Mouse (Mus musculus): ENCODE measurements at regions not wholly inside any gene's neighbourhood (a gene's known extent, or its start where the extent isn't known, plus 50 kb on each side); places are given as distances from the start of the nearest gene placed in this dataset.
A peak's percentile ranks its signal among the peaks of the same experiment; 100 is the strongest.

DNA sequence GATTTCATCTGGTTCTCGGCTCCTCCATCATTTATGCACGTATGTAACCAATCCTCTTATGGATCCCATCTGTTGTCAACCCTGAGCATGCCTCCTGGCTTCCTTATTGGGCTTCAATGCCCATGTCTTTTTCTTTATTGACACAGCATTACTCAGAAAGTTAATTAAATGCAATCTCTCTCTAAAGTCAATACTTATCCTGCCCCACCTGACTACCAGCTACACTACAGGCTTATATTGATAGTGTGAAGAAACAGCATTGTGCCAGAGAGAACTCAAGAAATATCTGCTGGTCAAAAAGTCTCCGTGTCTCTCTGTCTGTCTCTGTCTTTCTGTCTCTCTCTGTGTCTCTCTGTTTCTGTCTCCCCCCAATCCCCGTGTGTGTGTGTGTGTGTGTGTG lies 194.7 kb upstream of the Rfx3 start:
- ATAC-seq (ENCODE audit: insufficient read depth) (no peak), DNase-seq (no peak)
- no peak overlapping the region for H3K27ac ChIP-seq (ENCODE audit: low read depth)
- no peak overlapping the region for H3K4me2 ChIP-seq
- 82% methylated on average over 4 of the region's 4 CpGs for WGBS
- no peaks in the 10 kb centered on the region for H3K4me1 ChIP-seq (ENCODE audit: insufficient read depth)
- H3K9ac ChIP-seq: no peak overlapping the region
- no peaks in the 10 kb centered on the region for H3K9me3 ChIP-seq (ENCODE audit: low read depth, low read length)
- H3K4me3 ChIP-seq (ENCODE audit: low read depth, low read length): no peak overlapping the region
- no peak for TF ChIP-seq CTCF (IDR thresholded peaks at IDR 0.05; ENCODE audit: low read depth)
- H3K27me3 ChIP-seq (ENCODE audit: insufficient read depth, low read length): no peaks in the 10 kb centered on the region
- H3K36me3 ChIP-seq (ENCODE audit: insufficient read depth): no peaks in the 10 kb centered on the region

DNA sequence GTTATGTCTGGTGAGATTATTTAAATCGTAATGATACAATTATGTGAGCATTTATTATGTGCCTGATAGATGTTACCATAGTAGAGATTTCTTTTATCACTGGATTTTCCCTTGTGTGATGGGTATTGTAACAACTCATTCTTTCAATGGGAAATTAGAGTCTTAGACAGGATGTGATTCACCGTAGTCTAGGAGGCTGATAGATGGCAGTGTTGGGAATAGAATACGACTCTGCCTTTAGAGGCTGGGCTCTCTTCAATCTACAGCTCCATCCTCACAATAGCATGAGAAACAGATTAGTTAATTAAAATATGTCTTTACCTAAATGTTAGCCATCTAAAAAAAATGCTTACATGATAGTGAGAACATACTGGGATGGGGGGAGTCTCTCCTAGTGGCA lies 192.8 kb upstream of the Rfx3 start:
- Histone ChIP-seq H3K9me3 (ENCODE audit: low read depth, low read length) (no peaks in the 10 kb centered on the region), H3K4me3 (ENCODE audit: low read depth, low read length) (no peak overlapping the region), H3K27ac (ENCODE audit: low read depth) (no peak overlapping the region), H3K36me3 (ENCODE audit: insufficient read depth) (no peaks in the 10 kb centered on the region), H3K27me3 (ENCODE audit: insufficient read depth, low read length) (no peaks in the 10 kb centered on the region), H3K4me1 (ENCODE audit: insufficient read depth) (no peaks in the 10 kb centered on the region), H3K9ac (no peak overlapping the region), H3K4me2 (no peak overlapping the region)
- no peak for TF ChIP-seq CTCF (IDR thresholded peaks at IDR 0.05; ENCODE audit: low read depth)
- no peak for DNase-seq
- ATAC-seq (ENCODE audit: insufficient read depth): no peak
- 53% methylated on average over 3 of the region's 3 CpGs for WGBS

DNA sequence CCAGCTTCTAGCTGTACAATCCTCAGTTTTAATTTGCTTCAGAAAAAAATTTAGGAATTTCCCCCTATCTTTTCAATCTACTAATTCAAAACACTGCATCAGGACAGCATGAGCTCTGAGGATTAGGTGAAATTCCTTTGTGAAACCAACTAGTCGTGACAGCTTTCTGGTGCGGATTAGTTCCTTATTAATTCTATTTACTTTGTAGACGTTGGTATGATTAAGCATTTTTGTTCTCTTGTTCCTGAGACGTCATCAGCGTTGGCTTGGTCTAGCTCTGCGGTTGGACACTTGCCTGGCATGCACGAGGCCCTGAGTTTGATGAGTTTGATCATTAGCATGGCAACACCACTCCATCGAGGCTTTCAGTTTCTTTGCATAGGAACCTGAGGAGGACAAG lies 188.4 kb upstream of the Rfx3 start:
- H3K27ac ChIP-seq (ENCODE audit: low read depth): no peak overlapping the region

GRCm38 (mm10) chr19:28196881-28197280 lies 185.9 kb upstream of the Rfx3 start:
- TF ChIP-seq CTCF (IDR thresholded peaks at IDR 0.05; ENCODE audit: low read depth): no peak
- Histone ChIP-seq H3K9ac (no peak overlapping the region), H3K4me3 (ENCODE audit: low read depth, low read length) (no peak overlapping the region), H3K36me3 (ENCODE audit: insufficient read depth) (no peaks in the 10 kb centered on the region), H3K4me1 (ENCODE audit: insufficient read depth) (no peaks in the 10 kb centered on the region), H3K27ac (ENCODE audit: low read depth) (no peak overlapping the region), H3K27me3 (ENCODE audit: insufficient read depth, low read length) (no peaks in the 10 kb centered on the region), H3K4me2 (no peak overlapping the region), H3K9me3 (ENCODE audit: low read depth, low read length) (no peaks in the 10 kb centered on the region)
- WGBS: 97% methylated on average over 5 of the region's 5 CpGs
- no peak for DNase-seq
- ATAC-seq (ENCODE audit: insufficient read depth): no peak

More for the DNA sequence above, 188.4 kb upstream of the Rfx3 start:
- no peaks in the 10 kb centered on the region for H3K27me3 ChIP-seq (ENCODE audit: insufficient read depth, low read length)
- H3K4me2 ChIP-seq: no peak overlapping the region
- H3K9me3 ChIP-seq (ENCODE audit: low read depth, low read length): no peaks in the 10 kb centered on the region
- DNase-seq: no peak
- no peaks in the 10 kb centered on the region for H3K4me1 ChIP-seq (ENCODE audit: insufficient read depth)
- no peak for TF ChIP-seq CTCF (IDR thresholded peaks at IDR 0.05; ENCODE audit: low read depth)
- no peak overlapping the region for H3K4me3 ChIP-seq (ENCODE audit: low read depth, low read length)
- WGBS: 37% methylated on average over 8 of the region's 8 CpGs
- H3K36me3 ChIP-seq (ENCODE audit: insufficient read depth): no peaks in the 10 kb centered on the region
- H3K9ac ChIP-seq: no peak overlapping the region
- ATAC-seq (ENCODE audit: insufficient read depth): no peak

DNA sequence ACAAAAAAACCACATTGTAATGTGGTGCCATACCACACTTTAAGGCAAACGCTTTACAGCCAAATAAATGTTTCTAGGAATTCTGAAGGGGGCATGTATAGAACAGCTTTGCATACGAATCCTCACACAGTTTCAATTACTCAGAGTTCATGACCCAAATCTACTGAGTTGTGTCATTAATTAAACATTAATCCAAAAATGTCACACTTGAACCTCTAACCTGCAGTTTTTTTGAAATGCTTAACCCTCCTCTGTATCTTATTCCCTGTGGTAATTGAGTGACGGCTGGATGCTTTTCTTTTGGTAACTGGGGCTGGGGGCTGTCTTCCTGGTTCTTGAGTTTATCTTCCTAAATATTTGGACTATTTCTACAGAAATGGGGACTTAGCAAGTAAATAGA lies 181.3 kb upstream of the Rfx3 start:
- TF ChIP-seq CTCF (IDR thresholded peaks at IDR 0.05; ENCODE audit: low read depth): no peak
- Histone ChIP-seq H3K4me1 (ENCODE audit: insufficient read depth) (no peaks in the 10 kb centered on the region), H3K27ac (ENCODE audit: low read depth) (no peak overlapping the region), H3K9me3 (ENCODE audit: low read depth, low read length) (no peaks in the 10 kb centered on the region), H3K9ac (no peak overlapping the region), H3K4me3 (ENCODE audit: low read depth, low read length) (no peak overlapping the region), H3K36me3 (ENCODE audit: insufficient read depth) (no peaks in the 10 kb centered on the region), H3K4me2 (no peak overlapping the region), H3K27me3 (ENCODE audit: insufficient read depth, low read length) (no peaks in the 10 kb centered on the region)
- ATAC-seq (ENCODE audit: insufficient read depth): no peak
- WGBS: 54% methylated on average over 3 of the region's 3 CpGs
- DNase-seq: no peak

- DNase-seq (peak; percentile 50), ATAC-seq (ENCODE audit: insufficient read depth) (no peak)
- H3K4me1 ChIP-seq (ENCODE audit: insufficient read depth): no peaks in the 10 kb centered on the region
- no peaks in the 10 kb centered on the region for H3K27me3 ChIP-seq (ENCODE audit: insufficient read depth, low read length)
- no peaks in the 10 kb centered on the region for H3K9me3 ChIP-seq (ENCODE audit: low read depth, low read length)
- TF ChIP-seq CTCF (IDR thresholded peaks at IDR 0.05; ENCODE audit: low read depth): no peak
- H3K4me3 ChIP-seq (ENCODE audit: low read depth, low read length): no peak overlapping the region
- H3K36me3 ChIP-seq (ENCODE audit: insufficient read depth): no peaks in the 10 kb centered on the region
- H3K4me2 ChIP-seq: no peak overlapping the region
- H3K27ac ChIP-seq (ENCODE audit: low read depth): no peak overlapping the region
- H3K9ac ChIP-seq: no peak overlapping the region
- 11% methylated on average over 9 of the region's 9 CpGs for WGBS
Measured at GRCm38 (mm10) chr19:28191428-28192116, 180.6 kb upstream of the Rfx3 start.

DNA sequence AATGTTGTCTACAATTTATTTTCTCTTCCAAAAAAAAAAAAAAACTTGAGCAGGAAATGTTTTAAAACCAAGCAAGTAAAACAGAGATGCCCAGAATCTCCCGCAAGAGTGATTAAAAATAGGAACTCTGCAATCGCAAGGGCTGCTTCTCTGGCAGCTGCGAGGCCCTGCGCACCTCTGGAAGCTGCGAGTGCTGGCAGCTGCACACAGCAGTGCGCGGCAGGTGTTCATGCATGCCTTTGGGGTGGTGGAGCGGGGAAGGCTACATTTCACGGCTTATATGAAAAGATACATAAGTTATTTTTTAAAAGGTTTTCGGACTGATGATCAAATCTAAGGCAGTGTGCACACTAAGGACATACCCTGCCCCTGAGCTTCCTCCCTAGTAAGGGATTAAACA lies 179.3 kb upstream of the Rfx3 start:
- Histone ChIP-seq H3K9ac (no peak overlapping the region), H3K4me2 (no peak overlapping the region), H3K4me3 (ENCODE audit: low read depth, low read length) (no peak overlapping the region), H3K36me3 (ENCODE audit: insufficient read depth) (no peaks in the 10 kb centered on the region), H3K9me3 (ENCODE audit: low read depth, low read length) (no peaks in the 10 kb centered on the region), H3K27me3 (ENCODE audit: insufficient read depth, low read length) (no peaks in the 10 kb centered on the region), H3K4me1 (ENCODE audit: insufficient read depth) (no peaks in the 10 kb centered on the region), H3K27ac (ENCODE audit: low read depth) (no peak overlapping the region)
- no peak for TF ChIP-seq CTCF (IDR thresholded peaks at IDR 0.05; ENCODE audit: low read depth)
- ATAC-seq (ENCODE audit: insufficient read depth): no peak
- no peak for DNase-seq
- WGBS: 83% methylated on average over 10 of the region's 10 CpGs

GRCm38 (mm10) chr19:28188363-28188762 lies 177.4 kb upstream of the Rfx3 start:
- Histone ChIP-seq H3K9me3 (ENCODE audit: low read depth, low read length) (no peaks in the 10 kb centered on the region), H3K4me3 (ENCODE audit: low read depth, low read length) (no peak overlapping the region), H3K9ac (no peak overlapping the region), H3K27me3 (ENCODE audit: insufficient read depth, low read length) (no peaks in the 10 kb centered on the region), H3K27ac (ENCODE audit: low read depth) (no peak overlapping the region), H3K4me1 (ENCODE audit: insufficient read depth) (no peaks in the 10 kb centered on the region), H3K36me3 (ENCODE audit: insufficient read depth) (no peaks in the 10 kb centered on the region), H3K4me2 (no peak overlapping the region)
- ATAC-seq (ENCODE audit: insufficient read depth): no peak
- 82% methylated on average over 6 of the region's 6 CpGs for WGBS
- no peak for TF ChIP-seq CTCF (IDR thresholded peaks at IDR 0.05; ENCODE audit: low read depth)
- no peak for DNase-seq

Measured in lung, embryonic 14.5 days (tissue).